Mouse (Mus musculus): ENCODE results near the gene Rplp2. TPM values are rescaled to one million over a fixed set of nuclear protein-coding genes. Genes with fewer than 3 reads are reported as not detected.

Gene Rplp2
- polyA plus RNA-seq (2017; shearing (Covaris generic)), result 1,000 to 10,000 TPM; 1,321 to 1,489 TPM

DNA sequence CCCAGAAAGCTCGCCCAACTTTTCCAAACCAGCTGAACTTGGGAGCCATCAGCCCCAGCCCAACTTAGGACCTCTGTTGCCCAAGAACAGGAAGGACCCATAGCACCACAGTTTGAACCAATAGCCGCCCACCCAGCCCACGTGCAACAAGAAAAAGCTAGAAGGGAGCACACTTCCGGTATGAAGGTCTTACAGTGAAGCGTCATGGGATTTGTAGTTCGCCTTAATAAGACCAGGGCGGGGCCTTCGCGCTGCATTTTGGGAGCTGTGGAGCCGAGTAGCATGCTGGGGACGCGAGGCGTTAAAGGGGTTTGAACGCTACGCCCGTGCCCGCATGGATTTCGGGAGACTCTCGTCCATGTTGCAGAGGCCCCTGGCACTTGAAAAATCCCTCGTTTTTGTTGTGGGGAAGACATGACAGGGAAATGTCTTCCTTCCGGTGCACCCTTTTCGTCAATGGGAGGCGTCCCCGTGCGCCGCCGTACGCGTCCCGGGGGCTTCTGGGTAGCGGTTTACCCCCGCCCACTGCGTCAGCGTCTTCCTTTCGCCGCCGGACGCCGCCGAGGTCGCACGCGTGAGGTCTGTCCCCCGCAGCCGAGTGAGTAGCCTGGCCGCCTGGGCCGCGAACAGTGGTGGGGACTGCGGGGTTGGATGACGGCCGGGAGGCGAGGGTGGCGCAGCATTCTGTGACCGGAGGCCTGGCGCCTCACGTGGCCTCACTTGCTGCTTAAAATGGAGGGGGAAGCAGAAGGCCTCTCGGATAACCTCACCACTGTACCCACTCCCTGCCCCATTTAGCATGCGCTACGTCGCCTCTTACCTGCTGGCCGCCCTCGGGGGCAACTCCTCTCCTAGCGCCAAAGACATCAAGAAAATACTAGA, at the start of gene Rplp2:
Gene Rplp2, plus strand, starts transcription at position 261 of the 882 bp plus-strand sequence.

DNA sequence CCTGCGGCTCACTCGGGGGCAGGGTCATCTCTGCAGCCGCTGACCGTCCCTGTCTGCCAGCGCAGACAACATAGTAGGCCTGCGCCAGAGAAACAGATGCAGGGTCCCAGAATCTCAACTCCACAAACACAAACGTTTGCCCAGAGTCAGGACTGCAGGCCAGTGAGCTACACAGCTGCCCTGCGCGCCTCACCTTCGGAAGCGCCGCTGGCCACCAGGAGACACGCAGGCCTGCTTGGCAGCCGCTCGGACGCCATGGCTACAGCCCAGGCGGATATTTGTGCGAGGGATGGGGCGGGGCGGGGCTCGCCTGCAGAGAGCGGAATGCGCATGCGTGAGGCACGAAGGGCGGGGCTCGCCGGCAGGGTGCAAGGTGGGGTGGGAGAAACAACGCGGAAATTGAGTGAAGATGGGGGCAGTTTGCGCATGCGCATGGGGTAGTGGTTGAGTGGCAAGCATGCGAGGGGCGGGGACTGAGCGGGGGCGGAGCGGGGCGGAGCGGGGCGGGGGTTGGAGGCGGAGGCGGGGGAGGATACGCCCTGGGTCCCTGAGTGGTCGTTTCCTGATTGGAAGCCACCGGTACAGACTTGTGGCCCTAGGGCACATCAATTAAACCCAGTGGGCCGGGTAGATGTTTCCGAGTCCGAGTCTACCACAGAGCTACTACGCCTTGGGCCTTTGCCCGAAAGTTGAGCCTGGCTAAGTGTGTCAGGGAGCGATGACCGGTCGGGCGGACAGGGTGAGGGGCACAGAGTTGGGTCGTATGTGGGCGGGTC, 33.2 kb upstream of the Rplp2 start, which contains the start of gene Gatd1:
Gene Gatd1, minus strand, starts transcription at position 328 of the 776 bp plus-strand sequence.

GRCm38 (mm10) chr7:141429310-141429709, 17.9 kb upstream of the Rplp2 start, which contains the start of gene Cend1:
Cend1 (minus strand) TSS chr7:141429491.

DNA sequence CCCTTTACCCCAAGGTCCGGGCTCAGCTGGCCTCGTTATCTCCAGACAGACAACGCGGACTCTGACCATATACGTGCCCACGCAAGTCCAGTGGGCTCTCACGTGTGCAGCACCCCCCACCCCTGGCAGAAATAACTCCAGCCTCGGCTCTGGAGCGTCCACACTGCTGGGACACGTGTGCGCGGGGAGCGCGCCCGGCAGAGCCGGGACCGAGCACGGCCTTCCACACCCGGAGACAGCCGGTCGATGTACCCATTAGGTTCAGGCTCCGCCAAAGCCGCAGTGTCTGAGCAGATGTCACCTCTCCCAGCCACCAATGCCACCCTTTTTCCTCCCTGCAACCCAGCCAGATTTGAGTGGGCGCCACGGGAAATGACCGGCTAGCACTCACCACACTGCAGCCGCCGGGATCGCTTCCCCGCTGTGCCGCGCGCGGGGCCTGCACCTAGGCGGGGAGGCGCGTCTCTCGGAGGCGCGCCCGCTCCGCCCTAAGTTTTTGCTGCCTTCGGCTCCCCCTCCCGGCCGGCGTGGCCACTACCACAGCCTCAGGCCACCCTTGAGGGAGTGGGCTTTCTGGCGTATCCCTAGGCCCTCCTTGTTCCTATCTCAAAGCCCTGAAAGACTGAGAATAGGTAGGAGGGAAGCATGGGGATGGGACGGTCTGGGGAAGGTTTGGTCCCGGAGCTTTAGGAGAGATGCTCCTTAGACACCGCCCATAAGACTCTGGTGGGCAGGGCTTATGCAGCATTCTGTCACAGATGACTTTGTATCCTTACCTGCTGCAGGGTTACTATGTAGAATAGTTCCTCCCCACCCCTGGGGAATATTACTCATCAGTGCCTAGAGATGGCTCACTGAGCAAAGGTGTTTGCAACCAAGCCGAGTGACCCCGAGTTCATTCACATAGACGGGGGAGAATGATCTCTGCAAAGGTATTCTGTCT, 9.7 kb upstream of the Rplp2 start, which contains the start of gene Slc25a22:
Gene Slc25a22, minus strand, starts transcription at position 715 of the 943 bp plus-strand sequence.

GRCm38 (mm10) chr7:141443828-141444237, 3.3 kb upstream of the Rplp2 start, which contains the start of gene Pidd1:
Pidd1 (minus strand) TSS chr7:141444025.

DNA sequence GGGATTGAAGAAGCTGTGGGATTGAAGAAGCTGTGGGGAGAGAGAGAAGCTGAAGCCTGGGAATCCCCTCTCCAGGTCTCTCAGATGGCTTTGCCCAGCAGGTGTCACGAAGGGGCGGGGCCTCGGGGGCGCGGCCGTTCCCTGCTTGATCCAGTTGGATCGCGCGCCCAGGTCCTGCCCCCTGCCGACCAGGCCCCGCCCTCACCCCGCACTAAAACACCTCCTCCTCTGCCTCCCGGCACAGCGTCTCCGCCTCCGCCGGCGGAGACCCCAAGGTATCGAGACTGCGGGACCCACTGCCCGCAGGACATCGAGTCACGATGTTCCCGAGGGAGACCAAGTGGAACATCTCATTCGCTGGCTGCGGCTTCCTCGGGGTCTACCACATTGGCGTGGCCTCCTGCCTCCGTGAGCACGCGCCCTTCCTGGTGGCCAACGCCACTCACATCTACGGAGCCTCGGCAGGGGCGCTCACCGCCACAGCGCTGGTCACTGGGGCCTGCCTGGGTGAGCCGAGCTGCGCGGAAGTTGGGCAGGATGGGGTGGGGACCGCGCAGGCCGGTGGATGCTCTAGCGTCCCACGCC, 7.9 kb downstream of the Rplp2 start, which contains the start of gene Pnpla2:
Gene Pnpla2, plus strand, starts transcription at position 232 of the 585 bp plus-strand sequence.

GRCm38 (mm10) chr7:141460391-141461113, 13.4 kb downstream of the Rplp2 start, which contains the start of gene Cracr2b:
Cracr2b (plus strand) TSS chr7:141461094.

DNA sequence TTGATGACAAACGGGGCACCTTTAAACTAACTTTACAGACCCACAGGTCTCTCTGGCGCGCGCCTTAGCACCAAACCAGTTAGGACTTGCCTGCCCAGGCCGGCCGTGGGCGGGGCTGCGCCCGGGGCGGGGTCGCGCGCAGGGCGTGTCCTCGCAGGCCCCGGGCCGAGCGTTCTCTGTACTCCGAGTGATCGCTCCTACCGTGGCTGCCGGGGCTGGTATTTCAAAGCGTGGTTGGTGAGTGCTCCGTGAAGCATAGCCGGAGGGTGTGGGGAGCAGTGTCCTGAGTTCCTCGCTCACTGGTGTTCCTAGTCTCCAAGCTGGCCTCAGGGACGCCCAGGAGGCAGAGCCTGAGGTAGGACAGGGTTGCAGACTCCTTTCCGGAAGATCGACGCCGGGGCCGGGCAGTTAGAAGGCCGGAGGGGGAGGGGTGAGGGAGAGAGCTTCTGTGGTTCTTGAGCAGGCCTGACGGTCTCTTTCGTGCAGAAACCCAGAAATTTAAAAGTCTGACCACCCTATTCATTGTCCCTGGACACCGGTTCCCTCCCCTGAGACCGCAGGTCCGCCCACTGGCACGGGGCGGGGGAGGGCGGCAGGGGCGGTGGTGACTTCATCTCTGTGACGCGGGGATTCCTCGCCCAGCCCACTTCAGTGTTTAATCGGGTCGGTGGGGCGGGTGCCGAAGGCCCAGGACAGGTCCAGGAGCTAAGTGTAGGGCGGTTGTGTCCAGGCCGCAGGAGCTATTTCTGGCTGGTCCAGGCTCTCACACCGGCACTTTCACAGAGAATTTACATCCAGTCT, 20.3 kb downstream of the Rplp2 start, which contains the start of gene Cd151:
Gene Cd151, plus strand, starts transcription at position 163 of the 801 bp plus-strand sequence.

DNA sequence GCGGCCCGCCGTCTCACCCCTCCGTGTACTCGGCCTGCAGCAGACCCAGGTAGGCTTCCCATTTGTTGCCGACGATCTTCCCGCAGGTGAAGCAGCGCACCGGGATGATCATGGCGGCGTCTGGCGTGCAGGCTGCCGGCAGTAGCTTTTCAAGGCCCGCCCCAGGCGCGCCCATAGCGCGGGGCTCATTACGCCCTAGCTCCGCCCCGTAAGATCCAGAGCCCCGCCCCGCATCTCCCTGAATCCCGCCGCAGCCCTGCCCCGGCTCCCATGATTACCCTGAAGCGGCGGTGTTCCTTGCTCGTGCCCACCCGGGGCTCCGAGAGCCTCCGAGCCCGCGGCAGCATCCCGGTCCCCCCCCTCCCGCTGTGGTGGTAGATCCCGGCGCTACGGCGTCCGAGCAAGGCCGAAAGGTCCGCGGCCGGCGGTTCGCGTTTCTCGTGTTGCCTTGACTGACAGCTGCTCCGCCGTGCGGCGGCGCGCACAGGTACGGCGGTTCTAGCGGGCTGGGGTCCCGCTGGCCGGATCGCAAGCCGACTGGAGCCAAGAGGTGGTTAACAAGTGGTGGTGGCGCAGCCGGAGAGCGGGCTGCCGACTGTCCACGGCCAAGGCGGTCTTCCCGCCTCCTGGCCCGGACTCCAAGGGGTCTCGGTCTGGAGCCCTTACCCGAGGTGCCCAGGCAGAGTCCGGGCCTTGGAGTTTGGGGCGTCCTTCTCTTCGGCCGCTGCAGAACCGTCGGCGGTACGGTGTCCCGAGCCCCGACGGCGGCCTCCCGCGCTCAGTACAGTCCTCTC, 28.0 kb downstream of the Rplp2 start, which contains the start of the genes Polr2l and Tspan4:
Gene Polr2l, minus strand, starts transcription at position 122 of the 794 bp plus-strand sequence.
Gene Tspan4, plus strand, starts transcription at position 230 of the 794 bp plus-strand sequence.

Other genes starting within 250 kb of the Rplp2 start
- gene Lmntd2, start 233.3 kb upstream of the Rplp2 start, polyA plus RNA-seq (2017; shearing (Covaris generic)), result 10 to 100 TPM; 13.5 to 14.3 TPM
- gene Rassf7, start 231.5 kb upstream of the Rplp2 start, polyA plus RNA-seq (2017; shearing (Covaris generic)), result 10 to 100 TPM; 18.6 to 27.3 TPM
- 10 to 100 TPM; 88.2 to 93.2 TPM for gene Phrf1, start 218.6 kb upstream of the Rplp2 start, polyA plus RNA-seq (2017; shearing (Covaris generic))
- gene Irf7, start 180.9 kb upstream of the Rplp2 start, polyA plus RNA-seq (2017; shearing (Covaris generic)), result 100 to 1,000 TPM in 1 of 2 experiments, 10 to 100 TPM in 1; 89.0 to 155 TPM
- gene Cdhr5, start 170.6 kb upstream of the Rplp2 start, polyA plus RNA-seq (2017; shearing (Covaris generic)), result not detected
- gene Sct, start 168.2 kb upstream of the Rplp2 start, polyA plus RNA-seq (2017; shearing (Covaris generic)), result not detected
- under 1 TPM; 0.11 to 0.29 TPM for gene Drd4, start 155.4 kb upstream of the Rplp2 start, polyA plus RNA-seq (2017; shearing (Covaris generic))
- 10 to 100 TPM; 57.7 to 77.6 TPM for gene Deaf1, start 119.7 kb upstream of the Rplp2 start, polyA plus RNA-seq (2017; shearing (Covaris generic))
- gene Tmem80, start 119.6 kb upstream of the Rplp2 start, polyA plus RNA-seq (2017; shearing (Covaris generic)), result 10 to 100 TPM; 29.5 to 50.4 TPM
- 1 to 10 TPM in 1 of 2 experiments, under 1 TPM in 1; 0.17 to 3.1 TPM for gene Eps8l2, start 108.5 kb upstream of the Rplp2 start, polyA plus RNA-seq (2017; shearing (Covaris generic))
- 100 to 1,000 TPM; 296 to 311 TPM for gene Taldo1, start 55.2 kb upstream of the Rplp2 start, polyA plus RNA-seq (2017; shearing (Covaris generic))
- gene Gatd1, start 33.2 kb upstream of the Rplp2 start, polyA plus RNA-seq (2017; shearing (Covaris generic)), result 10 to 100 TPM; 72.6 to 73.9 TPM
- gene Cend1, start 17.9 kb upstream of the Rplp2 start, polyA plus RNA-seq (2017; shearing (Covaris generic)), result 1 to 10 TPM in 1 of 2 experiments, under 1 TPM in 1; 0.47 to 3.0 TPM
- 10 to 100 TPM; 56.8 to 63.3 TPM for gene Slc25a22, start 9.5 kb upstream of the Rplp2 start, polyA plus RNA-seq (2017; shearing (Covaris generic))
- 10 to 100 TPM in 1 of 2 experiments, 1 to 10 TPM in 1; 9.7 to 11.8 TPM for gene Pidd1, start 3.3 kb upstream of the Rplp2 start, polyA plus RNA-seq (2017; shearing (Covaris generic))
- gene Pnpla2, start 7.8 kb downstream of the Rplp2 start, polyA plus RNA-seq (2017; shearing (Covaris generic)), result 10 to 100 TPM; 66.6 to 92.4 TPM
- 1 to 10 TPM in 1 of 2 experiments, not detected in 1; 3.3 TPM for gene Cracr2b, start 13.7 kb downstream of the Rplp2 start, polyA plus RNA-seq (2017; shearing (Covaris generic))
- gene Cd151, start 20.0 kb downstream of the Rplp2 start, polyA plus RNA-seq (2017; shearing (Covaris generic)), result 1 to 10 TPM; 6.0 to 6.8 TPM
- 10 to 100 TPM; 26.5 to 30.5 TPM for gene Polr2l, start 27.8 kb downstream of the Rplp2 start, polyA plus RNA-seq (2017; shearing (Covaris generic))
- gene Tspan4, start 27.9 kb downstream of the Rplp2 start, polyA plus RNA-seq (2017; shearing (Covaris generic)), result 1 to 10 TPM; 1.7 to 5.3 TPM
- 10 to 100 TPM; 19.3 to 22.0 TPM for gene Chid1, start 92.5 kb downstream of the Rplp2 start, polyA plus RNA-seq (2017; shearing (Covaris generic))
- 10 to 100 TPM; 38.7 to 46.7 TPM for gene Ap2a2, start 114.8 kb downstream of the Rplp2 start, polyA plus RNA-seq (2017; shearing (Covaris generic))
- 1 to 10 TPM in 1 of 2 experiments, under 1 TPM in 1; 0.22 to 1.1 TPM for gene Muc6, start 207.9 kb downstream of the Rplp2 start, polyA plus RNA-seq (2017; shearing (Covaris generic))
- under 1 TPM; 0.24 to 0.48 TPM for gene Muc2, start 243.0 kb downstream of the Rplp2 start, polyA plus RNA-seq (2017; shearing (Covaris generic))